Mouse (Mus musculus) embryo, embryonic 10 days (tissue): ENCODE data around the gene Ptpn1.
A peak's percentile ranks its signal among the peaks of the same experiment; 100 is the strongest.

Experiments
- DNase-seq: peaks from one replicate; pipeline ENCODE4 v3.0.0-alpha.2; 2015; ENCODE audit warnings: low spot score

The Ptpn1 gene

DNA sequence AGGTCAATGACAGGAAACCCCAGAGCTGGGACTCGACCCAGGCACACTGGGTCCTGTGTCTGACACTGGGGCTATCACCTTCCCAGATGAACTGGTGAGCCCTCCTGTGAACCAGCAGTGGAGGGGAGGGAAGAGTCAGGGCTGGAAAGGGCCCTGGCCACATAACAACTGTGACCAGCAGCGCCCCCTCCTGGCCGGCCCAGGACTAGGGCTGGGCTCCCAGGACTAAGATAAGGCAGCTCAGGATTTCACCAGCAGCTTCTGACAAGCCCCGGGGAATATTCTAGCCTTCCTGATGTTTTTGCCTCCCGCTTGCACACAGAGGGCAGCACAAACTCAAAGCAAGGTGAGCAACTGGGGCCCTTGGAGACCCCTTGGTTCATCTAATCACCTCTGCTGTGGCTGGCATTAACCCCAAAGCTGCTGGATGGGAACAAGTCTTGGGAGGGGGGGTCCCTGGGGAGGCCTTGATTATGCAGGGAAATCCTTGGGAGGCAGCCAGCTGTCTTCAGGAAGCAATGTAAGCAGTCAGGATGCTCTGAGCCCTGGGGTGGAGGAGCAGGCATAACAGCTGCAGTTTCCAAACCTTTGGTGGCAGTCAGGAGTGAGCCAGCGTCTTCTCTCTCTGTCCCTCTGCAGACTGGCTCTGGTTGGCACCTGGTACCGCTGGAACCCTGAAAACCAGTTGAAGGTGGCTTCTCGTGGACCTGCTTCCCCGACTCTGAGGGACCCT is 78.2 kb downstream of the Ptpn1 start, which contains the start of gene Ripor3:
Ripor3 (minus strand) TSS at position 683 of the 733 bp plus-strand sequence.
- DNase-seq: peak; percentile 75

DNA sequence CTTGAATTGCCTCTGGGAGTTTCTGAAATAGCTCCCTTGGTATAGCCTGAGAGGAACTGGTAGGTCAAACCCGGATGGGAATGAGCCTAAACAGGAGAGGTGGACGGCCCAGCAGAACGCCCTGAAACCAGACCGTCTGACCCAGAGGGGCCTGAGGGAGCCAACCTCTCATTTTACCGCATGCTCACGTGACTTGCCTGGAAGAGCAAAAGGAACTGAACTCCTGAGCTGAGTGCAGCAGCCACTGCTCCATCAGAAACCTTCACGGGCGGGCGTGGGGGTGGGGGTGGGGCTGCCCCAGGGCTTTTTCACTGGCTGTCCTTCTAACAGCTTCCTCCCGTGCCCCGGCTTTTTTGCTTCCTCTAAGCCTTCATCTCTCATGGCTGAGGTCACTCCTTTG is 79.0 kb downstream of the Ptpn1 start:
- no peak for DNase-seq

DNA sequence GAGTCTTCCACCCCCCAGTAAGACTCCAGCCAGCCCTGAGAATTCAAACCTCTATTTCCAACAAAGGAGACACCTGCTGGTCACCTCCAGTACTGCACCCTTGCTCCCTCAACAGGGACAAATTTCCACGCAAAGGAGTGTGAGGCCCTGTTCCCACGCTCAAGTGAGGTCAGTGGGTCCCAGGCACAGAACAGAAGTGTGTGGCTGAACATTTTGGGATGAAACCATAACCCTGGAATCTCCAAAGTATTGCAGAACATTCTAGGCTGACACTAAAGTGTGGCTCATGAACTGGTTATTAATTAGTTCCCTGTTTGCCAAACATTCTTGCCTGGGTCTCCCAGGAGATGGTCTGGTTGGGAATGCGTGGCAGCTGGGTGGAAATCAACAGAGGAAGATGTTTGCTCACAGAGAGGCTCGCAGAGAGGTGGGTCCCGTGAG is 85.1 kb downstream of the Ptpn1 start:
- peak; percentile 67 for DNase-seq

DNA sequence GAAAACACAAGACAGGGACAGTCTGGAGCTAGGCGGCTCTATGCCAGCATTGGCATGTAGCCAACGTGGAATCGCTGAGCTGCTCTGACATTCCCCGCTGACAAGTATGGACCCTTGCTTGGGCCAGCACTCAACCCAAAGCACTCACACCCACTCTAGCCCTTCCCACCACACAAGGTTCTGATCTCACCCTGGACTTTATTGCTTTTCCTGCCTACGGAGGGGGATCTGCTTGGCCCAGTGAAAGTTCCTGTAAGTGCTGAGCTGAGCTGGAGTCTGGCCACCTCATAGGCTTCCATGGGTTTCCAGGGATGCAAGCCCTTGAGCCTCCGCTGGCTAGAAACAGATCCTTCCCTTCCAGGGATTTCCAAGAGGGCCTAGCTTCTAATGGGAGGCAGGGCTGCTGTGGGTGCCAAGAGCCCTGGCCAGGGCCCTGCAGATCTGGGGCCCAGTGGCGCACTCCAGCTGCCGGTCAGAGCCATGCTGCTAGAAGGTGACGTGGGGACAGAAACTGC is 87.4 kb downstream of the Ptpn1 start:
- DNase-seq: no peak

DNA sequence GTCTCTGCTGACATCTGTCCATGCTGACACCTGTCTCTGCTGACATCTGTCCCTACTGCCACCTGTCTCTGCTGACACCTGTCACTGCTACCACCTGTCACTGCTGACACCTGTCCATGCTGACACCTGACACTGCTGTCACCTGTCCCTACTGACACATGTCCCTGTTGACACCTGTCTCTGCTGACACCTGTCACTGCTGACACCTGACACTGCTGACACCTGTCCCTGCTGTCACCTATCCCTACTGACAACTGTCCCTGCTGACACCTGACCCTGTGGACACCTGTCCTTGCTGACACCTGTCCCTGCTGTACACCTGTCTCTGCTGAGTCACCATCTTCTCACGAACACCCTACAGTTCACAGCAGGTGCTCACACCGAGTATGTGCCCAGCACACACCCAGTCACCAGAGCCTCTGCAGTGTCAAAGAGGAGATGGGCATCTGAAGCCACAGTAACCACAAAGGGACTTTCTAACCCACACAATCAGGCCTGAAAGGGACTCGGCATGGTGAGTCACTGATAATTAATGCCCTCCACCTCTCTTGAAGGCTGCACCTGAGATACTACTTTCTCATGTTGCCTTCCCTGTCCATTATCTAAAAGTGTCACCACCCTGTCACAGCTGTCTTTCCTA is 92.0 kb downstream of the Ptpn1 start:
- no peak for DNase-seq

DNA sequence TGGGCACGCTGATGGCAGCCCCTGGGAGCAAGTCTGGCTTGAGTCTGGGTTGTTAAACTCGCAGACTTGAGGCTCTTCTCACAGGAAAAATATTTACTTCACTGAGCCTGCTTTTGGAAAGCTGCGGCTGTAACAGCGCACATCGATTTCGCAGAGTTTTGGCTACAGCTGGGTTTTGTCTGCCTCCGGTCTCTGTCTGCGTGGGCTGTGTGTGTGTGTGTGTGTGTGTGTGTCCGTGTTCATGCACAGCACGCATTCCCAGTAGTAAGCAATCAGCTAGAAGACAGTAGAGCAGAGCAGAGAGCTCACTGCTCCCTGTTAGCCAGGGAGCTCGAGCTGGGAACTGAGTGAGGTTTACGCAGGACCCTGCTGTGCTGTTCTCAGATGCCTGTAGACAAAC is 93.3 kb downstream of the Ptpn1 start:
- no peak for DNase-seq

DNA sequence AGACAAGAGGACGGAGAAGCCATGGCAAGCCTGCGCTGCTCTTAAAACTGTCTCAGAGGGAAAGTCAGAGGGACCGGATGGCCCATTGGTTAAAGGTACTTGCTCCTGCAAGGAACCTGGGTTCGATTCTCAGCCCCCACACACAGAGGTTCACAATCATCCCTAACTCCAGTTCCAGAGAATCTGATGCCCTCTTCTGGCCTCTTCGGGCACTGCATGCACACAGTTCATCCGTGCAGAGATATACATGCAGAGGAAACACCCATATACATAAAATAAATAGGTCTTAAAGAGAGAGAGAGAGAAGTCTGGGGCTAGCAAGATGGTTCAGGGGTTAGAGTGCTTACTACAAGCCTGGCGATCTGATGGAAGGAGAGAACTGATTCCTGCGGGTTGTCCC is 94.0 kb downstream of the Ptpn1 start:
- DNase-seq: no peak

DNA sequence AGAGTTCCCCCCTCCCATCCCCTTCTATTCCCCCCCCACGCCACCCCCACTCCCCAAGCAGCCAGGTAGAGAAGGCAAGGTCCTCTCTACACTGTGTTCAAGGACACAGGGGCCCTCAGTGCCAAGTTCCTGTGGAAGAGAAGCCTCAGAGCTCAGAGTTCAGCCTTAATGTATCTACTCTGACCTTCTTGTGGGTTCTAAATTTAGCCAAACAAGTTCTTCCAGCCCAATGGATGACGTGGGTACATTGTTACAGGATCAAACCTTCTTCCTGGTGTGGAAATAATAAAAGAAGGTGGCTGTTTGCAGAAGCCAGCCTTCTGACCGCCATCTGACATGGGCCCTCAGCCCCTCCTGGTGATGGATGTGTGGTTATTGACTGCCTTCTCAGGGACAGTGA is 94.6 kb downstream of the Ptpn1 start:
- no peak for DNase-seq

DNA sequence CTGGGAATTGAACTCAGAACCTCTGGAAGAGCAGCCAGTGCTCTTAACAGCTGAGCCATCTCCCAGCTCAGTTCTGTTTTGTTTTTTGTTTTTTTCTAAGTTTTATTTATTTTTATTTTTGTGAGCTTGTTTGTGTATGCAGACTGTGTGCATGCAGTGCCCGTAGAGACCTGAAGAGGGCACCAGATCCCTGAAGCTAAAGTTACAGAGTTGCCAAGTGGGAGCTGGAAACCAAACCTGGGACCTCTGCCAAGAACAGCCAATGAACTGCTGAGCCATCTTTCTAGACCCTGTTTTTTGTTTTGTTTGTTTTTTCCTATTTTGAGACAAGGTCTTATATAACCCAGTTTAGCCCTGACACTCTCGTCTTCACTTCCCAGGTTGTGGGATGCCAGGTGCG is 96.5 kb downstream of the Ptpn1 start:
- DNase-seq: no peak
